Mouse (Mus musculus): ENCODE results near the gene Vmn2r93.

Gene Vmn2r93

GRCm38 (mm10) chr17:18297799-18298198 is at the start of gene Vmn2r93:
TSS of gene Vmn2r93 (plus strand) at chr17:18298099.
- no peak for DNase-seq

- no peak for DNase-seq
Observed at GRCm38 (mm10) chr17:18277656-18278055, 20.2 kb upstream of the Vmn2r93 start, which contains the start of gene Vmn2r94. TSS of gene Vmn2r94 (minus strand) at chr17:18277756.

DNA sequence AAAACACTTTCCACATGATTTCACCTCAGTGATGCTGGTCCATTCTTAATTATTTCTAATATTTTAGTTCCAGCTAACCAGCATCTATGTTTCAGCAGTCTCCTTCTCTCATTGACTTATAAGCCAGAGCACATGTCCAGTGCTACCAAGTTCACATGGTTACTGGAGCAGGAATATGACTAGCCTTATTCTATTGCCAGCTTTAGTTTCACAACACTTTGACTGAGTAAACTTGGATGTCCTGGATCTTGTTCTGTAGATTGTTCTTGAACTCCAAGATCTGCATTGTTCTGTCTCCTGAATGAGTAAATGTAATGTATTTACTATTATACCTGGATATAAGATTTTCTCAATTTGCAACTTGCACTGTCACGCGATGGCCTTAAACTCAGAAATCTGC is 25.1 kb downstream of the Vmn2r93 start:
- DNase-seq, result no peak

- no peak for DNase-seq
Observed at GRCm38 (mm10) chr17:18360007-18360406, 62.1 kb downstream of the Vmn2r93 start.

- DNase-seq, result no peak
Observed at GRCm38 (mm10) chr17:18360602-18361001, 62.7 kb downstream of the Vmn2r93 start.
